Mouse (Mus musculus) intestine, embryonic 14.5 days (tissue): ENCODE measurements at regions not wholly inside any gene's neighbourhood (a gene's known extent, or its start where the extent isn't known, plus 50 kb on each side); places are given as distances from the start of the nearest gene placed in this dataset.

ENCODE experiments used
- ATAC-seq: fragments of 200-750 bp; cut with Nextera tagmentation; replicated peaks from 2 replicates; pipeline ENCODE4 v1.8.0; 2017; ENCODE audit warnings: low read depth, moderate number of reproducible peaks, moderate TSS enrichment, moderate library complexity; ENCODE audit not compliant: low FRiP score, low TSS enrichment
- DNase-seq: peaks from one replicate; pipeline ENCODE4 v3.0.0-alpha.2; 2018; ENCODE audit warnings: low spot score
- H3K27ac ChIP-seq: fragments of 300-500 bp; sonication (generic); 2 replicates; pipeline ENCODE4 v1.5.1; 2014; ENCODE audit warnings: low read depth, mild to moderate bottlenecking, control low read depth
- H3K27me3 ChIP-seq: fragments of 300-500 bp; sonication (generic); replicated peaks from 2 replicates; pipeline ENCODE4 v1.6.1; 2014; ENCODE audit warnings: low read length, control low read depth; ENCODE audit not compliant: control insufficient read depth, insufficient read depth
- H3K36me3 ChIP-seq: fragments of 300-500 bp; sonication (generic); 2 replicates; pipeline ENCODE4 v1.6.1; 2014; ENCODE audit warnings: low read length, control low read depth; ENCODE audit not compliant: control insufficient read depth, insufficient read depth
- H3K4me1 ChIP-seq: fragments of 300-500 bp; sonication (generic); replicated peaks from 2 replicates; pipeline ENCODE4 v1.6.1; 2014; ENCODE audit warnings: low read length, control low read depth, mixed read lengths; ENCODE audit not compliant: control insufficient read depth, insufficient read depth
- H3K4me2 ChIP-seq: fragments of 300-500 bp; sonication (generic); 2 replicates; pipeline ENCODE4 v1.6.1; 2014; ENCODE audit warnings: low read length
- H3K4me3 ChIP-seq: fragments of 300-500 bp; sonication (generic); 2 replicates; pipeline ENCODE4 v1.5.1; 2014; ENCODE audit warnings: low read depth, low read length, control low read depth, mixed read lengths
- H3K9ac ChIP-seq: fragments of 300-500 bp; sonication (generic); 2 replicates; pipeline ENCODE4 v1.6.1; 2014; ENCODE audit warnings: mild to moderate bottlenecking, low read length
- H3K9me3 ChIP-seq: fragments of 300-500 bp; sonication (generic); 2 replicates; pipeline ENCODE4 v1.6.1; 2016; ENCODE audit warnings: low read length, control low read depth; ENCODE audit not compliant: control insufficient read depth
- WGBS: fragments of 180-500 bp; shearing (Covaris S2); extraction: QIAGEN DNeasy Blood & Tissue Kit; methylation state at CpG from one replicate; pipeline ENCODE4 v1.1.7; 2014; 5-methylcytosine and 5-hydroxymethylcytosine counted together

- DNase-seq (no peak), ATAC-seq (no peak)
- H3K4me2 ChIP-seq: no peak overlapping the region
- H3K9ac ChIP-seq: no peak overlapping the region
- no peak overlapping the region for H3K4me3 ChIP-seq
- 57% methylated on average over 4 of the region's 4 CpGs for WGBS
- peaks cover 6% of the 10 kb centered on the region; the same call in 1 of the 2 replicates for H3K4me1 ChIP-seq
- H3K9me3 ChIP-seq: no peaks in the 10 kb centered on the region
- H3K27me3 ChIP-seq: no peaks in the 10 kb centered on the region
- H3K27ac ChIP-seq: no peak overlapping the region
- H3K36me3 ChIP-seq: no peaks in the 10 kb centered on the region
These were observed 68.6 kb upstream of the Noct start for GRCm38 (mm10) chr3:51155621-51156020.

- DNase-seq: peak; percentile 63
- Histone ChIP-seq H3K36me3 (no peaks in the 10 kb centered on the region), H3K4me1 (peaks cover 6% of the 10 kb centered on the region; the same call in 1 of the 2 replicates), H3K27ac (no peak overlapping the region), H3K4me3 (no peak overlapping the region), H3K4me2 (no peak overlapping the region), H3K9me3 (no peaks in the 10 kb centered on the region), H3K9ac (no peak overlapping the region), H3K27me3 (no peaks in the 10 kb centered on the region)
- 25% methylated on average over 20 of the region's 20 CpGs for WGBS
- peak; percentile 72 for ATAC-seq
These were observed 67.6 kb upstream of the Noct start for GRCm38 (mm10) chr3:51156386-51157290.

- Histone ChIP-seq H3K27ac (no peak overlapping the region), H3K9me3 (no peaks in the 10 kb centered on the region), H3K9ac (no peak overlapping the region), H3K4me2 (no peak overlapping the region), H3K4me1 (peaks cover 6% of the 10 kb centered on the region; the same call in 1 of the 2 replicates), H3K36me3 (no peaks in the 10 kb centered on the region), H3K4me3 (no peak overlapping the region), H3K27me3 (no peaks in the 10 kb centered on the region)
- WGBS: 25% methylated on average over 4 of the region's 4 CpGs
- peak; percentile 36; the same call in 1 of the 2 replicates for ATAC-seq
- DNase-seq: no peak
These were observed 67.0 kb upstream of the Noct start for GRCm38 (mm10) chr3:51157291-51157650.

GRCm38 (mm10) chr3:51158449-51158848 is 65.8 kb upstream of the Noct start:
- Histone ChIP-seq H3K27me3 (no peaks in the 10 kb centered on the region), H3K9me3 (no peaks in the 10 kb centered on the region), H3K4me2 (no peak overlapping the region), H3K36me3 (no peaks in the 10 kb centered on the region), H3K9ac (no peak overlapping the region), H3K27ac (no peak overlapping the region), H3K4me1 (peaks cover 6% of the 10 kb centered on the region; the same call in 1 of the 2 replicates), H3K4me3 (no peak overlapping the region)
- WGBS: 70% methylated on average over 4 of the region's 4 CpGs
- ATAC-seq: no peak
- DNase-seq: no peak

GRCm38 (mm10) chr3:51159322-51159721 is 64.9 kb upstream of the Noct start:
- Histone ChIP-seq H3K27me3 (no peaks in the 10 kb centered on the region), H3K36me3 (no peaks in the 10 kb centered on the region), H3K4me2 (no peak overlapping the region), H3K27ac (no peak overlapping the region), H3K9ac (no peak overlapping the region), H3K9me3 (no peaks in the 10 kb centered on the region), H3K4me1 (peaks cover 6% of the 10 kb centered on the region; the same call in 1 of the 2 replicates), H3K4me3 (no peak overlapping the region)
- no peak for ATAC-seq
- no peak for DNase-seq
- 64% methylated on average over 4 of the region's 4 CpGs for WGBS

GRCm38 (mm10) chr3:51159881-51160280 is 64.4 kb upstream of the Noct start:
- 62% methylated on average over 9 of the region's 9 CpGs for WGBS

GRCm38 (mm10) chr3:51160625-51161024 is 63.6 kb upstream of the Noct start:
- Histone ChIP-seq H3K4me3 (no peak overlapping the region), H3K27me3 (no peaks in the 10 kb centered on the region), H3K36me3 (no peaks in the 10 kb centered on the region), H3K9ac (no peak overlapping the region), H3K9me3 (no peaks in the 10 kb centered on the region), H3K27ac (no peak overlapping the region), H3K4me2 (no peak overlapping the region), H3K4me1 (peaks cover 6% of the 10 kb centered on the region; the same call in 1 of the 2 replicates)
- 91% methylated on average over 7 of the region's 7 CpGs for WGBS
- DNase-seq (no peak), ATAC-seq (no peak)

More at GRCm38 (mm10) chr3:51159881-51160280, 64.4 kb upstream of the Noct start:
- no peak for DNase-seq
- Histone ChIP-seq H3K4me1 (peaks cover 6% of the 10 kb centered on the region; the same call in 1 of the 2 replicates), H3K9ac (no peak overlapping the region), H3K27me3 (no peaks in the 10 kb centered on the region), H3K9me3 (no peaks in the 10 kb centered on the region), H3K27ac (no peak overlapping the region), H3K4me3 (no peak overlapping the region), H3K4me2 (no peak overlapping the region), H3K36me3 (no peaks in the 10 kb centered on the region)
- ATAC-seq: no peak

- WGBS: 53% methylated on average over 30 of the region's 30 CpGs
- no peaks in the 10 kb centered on the region for H3K36me3 ChIP-seq
- H3K4me3 ChIP-seq: no peak overlapping the region
- H3K4me1 ChIP-seq: 0 out of 2 replicates have a peak, but pooled peaks cover 2% of the 10 kb centered on the region
- no peak overlapping the region for H3K9ac ChIP-seq
- no peaks in the 10 kb centered on the region for H3K9me3 ChIP-seq
- ATAC-seq (no peak), DNase-seq (peak; percentile 53)
- no peak overlapping the region; the same call in 1 of the 2 replicates for H3K4me2 ChIP-seq
- H3K27ac ChIP-seq: 0 out of 2 replicates have a peak overlapping the region, but pooled peaks have one; percentile 7
- 0 out of 2 replicates have a peak, but pooled peaks cover 2% of the 10 kb centered on the region for H3K27me3 ChIP-seq
These were observed 54.9 kb upstream of the Noct start for GRCm38 (mm10) chr3:51169150-51169925.
